Mouse (Mus musculus): Measurements from ENCODE around the gene Rxfp1. TPM values are rescaled to one million over a fixed set of nuclear protein-coding genes. Genes with fewer than 3 reads are reported as not detected.

Rxfp1 gene
- polyA plus RNA-seq (2012; ENCODE audit: insufficient read depth, insufficient read length, missing spikeins): not detected in 2 replicates

DNA sequence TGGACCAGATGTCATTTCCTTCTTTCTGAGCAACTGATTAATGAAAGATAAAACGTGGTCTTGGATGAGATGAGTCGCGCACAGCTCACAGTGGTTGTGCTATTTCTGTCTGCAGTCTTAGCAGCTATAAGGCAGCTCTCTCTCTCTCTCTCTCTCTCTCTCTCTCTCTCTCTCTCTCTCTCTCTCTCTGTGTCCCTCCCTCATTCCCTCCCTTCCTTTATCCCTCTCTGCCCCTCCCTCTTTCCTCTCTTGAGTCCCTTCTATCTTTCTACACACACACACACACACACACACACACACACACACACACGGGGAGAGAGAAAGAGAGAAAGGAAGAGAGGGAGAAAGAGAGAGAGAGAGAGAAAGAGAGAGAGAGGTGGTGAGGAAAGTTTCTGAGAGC, at the start of gene Rxfp1:
Rxfp1 (minus strand) TSS at position 101 of the 400 bp plus-strand sequence.
- TF ChIP-seq POLR2A (IDR thresholded peaks at IDR 0.05; ENCODE audit: borderline replicate concordance, low read depth, low read length): no peak
- no peak for TF ChIP-seq CTCF (IDR thresholded peaks at IDR 0.05; ENCODE audit: low read depth, low read length)
- no peak within 1 kb of the TSS for H3K4me3 ChIP-seq (ENCODE audit: insufficient read depth, low read length)
- no peak within 1 kb of the TSS for H3K27ac ChIP-seq (ENCODE audit: insufficient read depth, low read depth, low read length)
- H3K4me1 ChIP-seq (ENCODE audit: control insufficient read depth, insufficient read depth, low read length): no peaks in the 10 kb centered on the region

DNA sequence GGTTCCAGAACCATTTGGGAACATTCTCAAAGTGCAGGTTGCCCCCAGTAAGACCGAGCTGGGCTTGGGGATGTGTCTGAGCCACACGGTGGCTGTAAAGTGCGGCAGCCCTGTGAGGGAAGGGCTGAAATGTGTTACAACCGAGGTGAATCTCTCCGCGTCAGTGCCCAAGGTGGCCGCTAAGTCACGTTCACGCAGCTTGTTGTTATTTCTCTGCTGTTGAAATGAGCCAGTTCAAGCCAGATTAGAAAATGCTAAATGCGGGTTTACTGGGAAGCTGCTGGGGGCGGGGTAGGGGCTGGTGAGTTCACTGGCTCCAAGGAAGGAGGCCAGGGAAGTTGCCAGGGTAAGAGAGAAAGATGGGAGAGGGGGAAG, 46.7 kb upstream of the Rxfp1 start:
- TF ChIP-seq CTCF (IDR thresholded peaks at IDR 0.05; ENCODE audit: low read depth, low read length) (no peak), POLR2A (IDR thresholded peaks at IDR 0.05; ENCODE audit: borderline replicate concordance, low read depth, low read length) (no peak)
- H3K4me3 ChIP-seq (ENCODE audit: insufficient read depth, low read length): no peak overlapping the region
- peaks cover 6% of the 10 kb centered on the region for H3K4me1 ChIP-seq (ENCODE audit: control insufficient read depth, insufficient read depth, low read length)
- no peak overlapping the region for H3K27ac ChIP-seq (ENCODE audit: insufficient read depth, low read depth, low read length)

DNA sequence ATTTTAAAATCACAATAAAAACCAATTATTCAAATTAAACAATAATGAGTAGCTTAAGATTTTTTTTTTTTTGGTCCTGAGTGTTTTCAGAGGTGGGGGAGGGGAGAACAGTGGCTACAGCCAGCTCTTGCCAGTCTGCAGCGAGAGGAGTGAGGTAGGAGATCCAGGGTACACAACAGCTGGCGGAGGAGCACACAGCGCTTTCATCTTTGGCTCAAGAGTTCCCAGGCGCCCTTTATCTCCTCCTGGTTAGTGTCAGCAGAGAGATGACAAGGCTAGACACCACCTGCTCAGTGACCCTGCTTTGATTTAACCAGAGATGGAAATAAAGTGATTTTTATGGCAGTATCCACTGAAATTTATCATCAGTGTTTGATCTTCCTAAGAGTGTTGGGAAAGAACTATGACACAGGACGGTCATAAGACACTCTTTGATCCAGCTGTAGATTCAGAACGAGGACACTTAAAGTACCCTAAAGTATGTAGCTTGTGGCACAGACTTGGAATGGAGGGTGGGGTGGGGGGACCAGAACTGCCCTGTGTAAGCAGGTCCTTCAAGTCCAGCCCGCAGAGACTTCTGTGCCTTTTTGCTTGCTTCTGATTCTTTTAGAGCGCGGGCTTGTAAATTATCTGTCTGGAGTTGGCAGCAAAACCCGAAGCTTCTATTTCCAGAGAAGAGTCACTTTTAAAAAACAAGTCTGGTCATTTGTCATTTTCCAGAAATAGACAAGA, 46.1 kb upstream of the Rxfp1 start:
- no peak for TF ChIP-seq CTCF (IDR thresholded peaks at IDR 0.05; ENCODE audit: low read depth, low read length)
- no peak for TF ChIP-seq POLR2A (IDR thresholded peaks at IDR 0.05; ENCODE audit: borderline replicate concordance, low read depth, low read length)
- H3K4me3 ChIP-seq (ENCODE audit: insufficient read depth, low read length): no peak overlapping the region
- H3K4me1 ChIP-seq (ENCODE audit: control insufficient read depth, insufficient read depth, low read length): peaks cover 3% of the 10 kb centered on the region
- H3K27ac ChIP-seq (ENCODE audit: insufficient read depth, low read depth, low read length): no peak overlapping the region

DNA sequence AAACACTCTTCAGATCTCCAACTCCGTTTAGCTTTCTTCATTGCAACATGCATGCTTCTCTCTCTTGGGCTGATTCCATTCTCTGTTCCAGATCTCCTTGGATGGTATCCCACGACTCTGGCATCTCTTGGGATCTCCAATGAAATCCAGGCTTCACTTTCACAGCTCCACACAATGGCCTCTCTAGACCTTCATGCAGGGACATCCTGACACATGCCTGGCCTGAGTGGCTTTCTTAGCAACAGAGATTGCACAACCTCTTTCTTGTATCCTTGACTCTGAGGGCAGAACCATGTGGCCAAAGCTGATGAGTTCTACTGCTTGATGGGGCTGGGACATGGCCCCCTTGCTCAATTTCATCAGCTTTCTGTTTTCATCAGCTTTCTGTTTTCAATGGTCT, 35.0 kb upstream of the Rxfp1 start:
- TF ChIP-seq POLR2A (IDR thresholded peaks at IDR 0.05; ENCODE audit: borderline replicate concordance, low read depth, low read length) (no peak), CTCF (IDR thresholded peaks at IDR 0.05; ENCODE audit: low read depth, low read length) (no peak)
- Histone ChIP-seq H3K27ac (ENCODE audit: insufficient read depth, low read depth, low read length) (no peak overlapping the region), H3K4me3 (ENCODE audit: insufficient read depth, low read length) (no peak overlapping the region), H3K4me1 (ENCODE audit: control insufficient read depth, insufficient read depth, low read length) (no peaks in the 10 kb centered on the region)

DNA sequence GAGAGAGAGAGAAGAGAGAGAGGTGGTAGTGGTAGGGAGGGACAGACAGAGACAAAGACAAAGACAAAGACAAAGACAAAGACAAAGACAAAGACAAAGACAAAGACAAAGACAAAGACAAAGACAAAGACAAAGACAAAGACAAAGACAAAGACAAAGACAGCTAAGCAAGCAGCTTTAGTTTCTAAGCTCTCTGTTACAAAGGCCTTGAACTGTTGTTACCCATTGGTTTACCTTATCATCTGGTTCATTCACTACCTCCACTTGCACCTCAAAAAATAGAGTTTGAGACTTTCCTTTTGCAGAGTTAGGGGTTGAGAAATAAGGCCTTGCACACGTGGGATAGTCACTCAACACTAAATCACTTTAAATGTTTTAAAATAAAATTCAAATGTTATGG, 16.1 kb upstream of the Rxfp1 start:
- Histone ChIP-seq H3K4me3 (ENCODE audit: insufficient read depth, low read length) (no peak overlapping the region), H3K4me1 (ENCODE audit: control insufficient read depth, insufficient read depth, low read length) (no peaks in the 10 kb centered on the region), H3K27ac (ENCODE audit: insufficient read depth, low read depth, low read length) (no peak overlapping the region)
- no peak for TF ChIP-seq POLR2A (IDR thresholded peaks at IDR 0.05; ENCODE audit: borderline replicate concordance, low read depth, low read length)
- TF ChIP-seq CTCF (IDR thresholded peaks at IDR 0.05; ENCODE audit: low read depth, low read length): no peak

DNA sequence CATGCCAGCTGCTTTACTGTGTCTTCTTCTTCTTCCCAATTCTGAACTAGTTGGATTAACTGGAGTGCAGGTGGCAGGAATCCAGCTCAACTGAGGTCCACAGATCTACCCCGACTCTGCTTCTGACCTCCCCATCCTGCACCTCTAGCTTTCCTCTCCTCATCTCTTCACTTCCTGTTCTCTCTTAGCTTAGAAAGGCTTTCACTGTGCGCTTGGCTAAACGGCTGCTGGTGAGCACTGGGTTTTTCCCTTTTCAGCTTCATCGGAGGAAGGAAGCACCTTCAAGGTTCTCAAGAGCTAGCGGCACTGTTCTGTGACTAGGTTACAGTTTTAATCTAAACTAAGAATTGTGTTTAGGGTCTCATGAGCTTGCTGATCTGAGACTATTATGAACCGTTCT, 8.9 kb upstream of the Rxfp1 start:
- Histone ChIP-seq H3K4me1 (ENCODE audit: control insufficient read depth, insufficient read depth, low read length) (no peaks in the 10 kb centered on the region), H3K4me3 (ENCODE audit: insufficient read depth, low read length) (no peak overlapping the region), H3K27ac (ENCODE audit: insufficient read depth, low read depth, low read length) (no peak overlapping the region)
- TF ChIP-seq POLR2A (IDR thresholded peaks at IDR 0.05; ENCODE audit: borderline replicate concordance, low read depth, low read length): no peak
- no peak for TF ChIP-seq CTCF (IDR thresholded peaks at IDR 0.05; ENCODE audit: low read depth, low read length)

DNA sequence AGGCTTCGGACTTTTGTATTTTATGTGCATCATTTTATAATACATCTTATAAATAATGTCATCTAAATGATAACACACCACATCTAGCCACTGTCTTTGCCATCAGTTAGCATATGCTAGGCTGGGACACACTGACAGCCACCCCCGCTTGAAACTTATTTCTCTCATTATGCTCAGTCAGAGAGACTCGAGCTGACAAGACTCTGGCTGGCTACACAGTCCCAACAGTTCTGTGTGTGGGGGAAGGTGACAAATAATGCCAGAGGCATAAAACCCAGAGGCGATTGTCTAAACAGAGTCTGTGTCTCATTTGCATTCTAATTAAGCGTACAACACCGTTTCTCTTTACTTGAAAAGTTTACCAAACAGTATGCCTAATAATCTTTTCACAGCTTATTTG, 7.4 kb upstream of the Rxfp1 start:
- TF ChIP-seq CTCF (IDR thresholded peaks at IDR 0.05; ENCODE audit: low read depth, low read length): no peak
- TF ChIP-seq POLR2A (IDR thresholded peaks at IDR 0.05; ENCODE audit: borderline replicate concordance, low read depth, low read length): no peak
- Histone ChIP-seq H3K4me3 (ENCODE audit: insufficient read depth, low read length) (no peak overlapping the region), H3K4me1 (ENCODE audit: control insufficient read depth, insufficient read depth, low read length) (no peaks in the 10 kb centered on the region), H3K27ac (ENCODE audit: insufficient read depth, low read depth, low read length) (no peak overlapping the region)

DNA sequence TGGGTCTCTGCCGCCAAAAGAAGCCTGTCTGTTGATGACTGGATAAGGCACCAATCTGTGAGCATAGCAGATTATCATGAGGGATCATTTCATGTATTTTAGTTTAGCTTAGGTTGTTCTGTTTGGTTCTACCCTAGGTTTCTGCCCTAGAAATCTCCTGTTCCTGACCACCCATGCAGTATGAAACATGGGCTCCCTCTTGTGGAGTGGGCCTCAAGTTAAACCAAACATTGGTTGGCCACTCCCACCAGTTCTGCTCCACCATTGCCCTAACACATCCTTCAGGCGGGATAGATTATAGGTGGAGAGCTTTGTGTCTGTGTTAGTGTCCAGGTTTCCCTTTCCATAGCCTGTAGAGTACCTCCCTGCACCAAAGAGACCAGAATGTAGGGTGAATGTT, 6.7 kb upstream of the Rxfp1 start:
- no peak overlapping the region for H3K4me3 ChIP-seq (ENCODE audit: insufficient read depth, low read length)
- no peaks in the 10 kb centered on the region for H3K4me1 ChIP-seq (ENCODE audit: control insufficient read depth, insufficient read depth, low read length)
- H3K27ac ChIP-seq (ENCODE audit: insufficient read depth, low read depth, low read length): no peak overlapping the region
- no peak for TF ChIP-seq CTCF (IDR thresholded peaks at IDR 0.05; ENCODE audit: low read depth, low read length)

DNA sequence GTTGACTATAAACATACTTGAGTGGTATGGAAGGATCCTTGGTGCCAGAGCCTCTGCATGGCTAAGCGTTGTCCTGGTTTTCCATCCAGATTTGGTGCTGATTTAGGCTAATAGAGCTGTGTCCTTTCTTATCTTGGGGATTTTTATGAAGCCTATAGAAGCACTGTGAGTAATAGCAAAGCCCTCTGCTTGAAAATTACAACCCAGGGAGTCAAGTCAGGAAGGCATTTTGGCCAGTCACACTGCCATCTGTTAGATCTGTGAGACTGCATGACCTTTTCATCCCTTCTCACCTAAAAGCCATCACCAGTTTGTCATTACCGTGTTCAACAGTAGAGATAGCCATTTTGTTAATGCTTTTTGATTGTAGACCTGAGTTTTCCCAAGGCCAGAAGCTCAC, 2.7 kb upstream of the Rxfp1 start:
- H3K4me1 ChIP-seq (ENCODE audit: control insufficient read depth, insufficient read depth, low read length): no peaks in the 10 kb centered on the region
- no peak overlapping the region for H3K4me3 ChIP-seq (ENCODE audit: insufficient read depth, low read length)
- TF ChIP-seq POLR2A (IDR thresholded peaks at IDR 0.05; ENCODE audit: borderline replicate concordance, low read depth, low read length): no peak
- no peak for TF ChIP-seq CTCF (IDR thresholded peaks at IDR 0.05; ENCODE audit: low read depth, low read length)
- H3K27ac ChIP-seq (ENCODE audit: insufficient read depth, low read depth, low read length): no peak overlapping the region

DNA sequence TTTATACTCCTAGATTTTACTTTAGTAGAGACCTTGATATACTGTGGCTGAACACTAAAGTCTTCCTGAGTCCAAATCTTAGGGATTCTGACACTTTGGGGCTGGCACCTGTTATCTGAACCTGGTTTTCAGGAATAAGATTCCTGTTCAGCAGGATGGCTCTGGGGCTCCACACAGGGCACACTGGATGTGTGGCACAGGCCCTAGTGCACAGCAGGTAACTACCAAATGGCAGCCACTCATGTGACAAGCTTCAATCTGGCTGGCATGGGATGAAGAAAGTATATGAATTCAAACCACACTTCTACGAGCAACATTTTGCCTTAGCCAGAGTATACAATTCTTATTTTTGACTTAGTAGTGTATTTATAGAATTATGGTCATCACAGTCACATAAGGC, 771 bp upstream of the Rxfp1 start:
- Histone ChIP-seq H3K27ac (ENCODE audit: insufficient read depth, low read depth, low read length) (no peak overlapping the region), H3K4me1 (ENCODE audit: control insufficient read depth, insufficient read depth, low read length) (no peaks in the 10 kb centered on the region), H3K4me3 (ENCODE audit: insufficient read depth, low read length) (no peak overlapping the region)
- no peak for TF ChIP-seq POLR2A (IDR thresholded peaks at IDR 0.05; ENCODE audit: borderline replicate concordance, low read depth, low read length)
- TF ChIP-seq CTCF (IDR thresholded peaks at IDR 0.05; ENCODE audit: low read depth, low read length): no peak
